Mouse (Mus musculus): Measurements from ENCODE around the gene Plekhg6.

The Plekhg6 gene

GRCm38 (mm10) chr6:125380372-125381360 is at the start of gene Plekhg6:
Gene Plekhg6, minus strand, starts transcription at chr6:125380793.
- peak; percentile 36 for DNase-seq

GRCm38 (mm10) chr6:125429741-125430140 is 49.1 kb upstream of the Plekhg6 start:
- DNase-seq, result no peak

GRCm38 (mm10) chr6:125426383-125427360 is 46.1 kb upstream of the Plekhg6 start:
- DNase-seq, result peak; percentile 84

GRCm38 (mm10) chr6:125425205-125426090 is 44.9 kb upstream of the Plekhg6 start:
- peak; percentile 47 for DNase-seq

- no peak for DNase-seq
Observed at GRCm38 (mm10) chr6:125424156-125424555, 43.6 kb upstream of the Plekhg6 start.

GRCm38 (mm10) chr6:125423507-125423906 is 42.9 kb upstream of the Plekhg6 start:
- DNase-seq, result no peak

GRCm38 (mm10) chr6:125423099-125423498 is 42.5 kb upstream of the Plekhg6 start:
- DNase-seq, result no peak

GRCm38 (mm10) chr6:125422051-125422822 is 41.6 kb upstream of the Plekhg6 start:
- DNase-seq, result peak; percentile 86

- DNase-seq, result no peak
Observed at GRCm38 (mm10) chr6:125420458-125421063, 40.0 kb upstream of the Plekhg6 start.

GRCm38 (mm10) chr6:125418744-125419143 is 38.2 kb upstream of the Plekhg6 start:
- DNase-seq, result peak; percentile 80

GRCm38 (mm10) chr6:125413326-125413725 is 32.7 kb upstream of the Plekhg6 start:
- no peak for DNase-seq

GRCm38 (mm10) chr6:125411661-125412060 is 31.1 kb upstream of the Plekhg6 start:
- DNase-seq, result no peak

- peak; percentile 32 for DNase-seq
Observed at GRCm38 (mm10) chr6:125410995-125411547, 30.5 kb upstream of the Plekhg6 start.

GRCm38 (mm10) chr6:125410551-125410950 is 30.0 kb upstream of the Plekhg6 start:
- DNase-seq, result no peak

- no peak for DNase-seq
Observed at GRCm38 (mm10) chr6:125407657-125408056, 27.1 kb upstream of the Plekhg6 start.

- no peak for DNase-seq
Observed at GRCm38 (mm10) chr6:125407224-125407623, 26.6 kb upstream of the Plekhg6 start.

GRCm38 (mm10) chr6:125405461-125406382 is 25.1 kb upstream of the Plekhg6 start:
- DNase-seq, result no peak

- no peak for DNase-seq
Observed at GRCm38 (mm10) chr6:125389853-125390252, 9.3 kb upstream of the Plekhg6 start.

GRCm38 (mm10) chr6:125386080-125386479 is 5.5 kb upstream of the Plekhg6 start:
- no peak for DNase-seq

All from liver (tissue).